Mouse (Mus musculus): ENCODE measurements around the gene Cdc42ep2. TPM values are rescaled to one million over a fixed set of nuclear protein-coding genes. Genes with fewer than 3 reads are reported as not detected.

Gene Cdc42ep2
- total and polyA plus RNA-seq, 3 experiments = 1.1 to 1.7 TPM; not detected in 1

DNA sequence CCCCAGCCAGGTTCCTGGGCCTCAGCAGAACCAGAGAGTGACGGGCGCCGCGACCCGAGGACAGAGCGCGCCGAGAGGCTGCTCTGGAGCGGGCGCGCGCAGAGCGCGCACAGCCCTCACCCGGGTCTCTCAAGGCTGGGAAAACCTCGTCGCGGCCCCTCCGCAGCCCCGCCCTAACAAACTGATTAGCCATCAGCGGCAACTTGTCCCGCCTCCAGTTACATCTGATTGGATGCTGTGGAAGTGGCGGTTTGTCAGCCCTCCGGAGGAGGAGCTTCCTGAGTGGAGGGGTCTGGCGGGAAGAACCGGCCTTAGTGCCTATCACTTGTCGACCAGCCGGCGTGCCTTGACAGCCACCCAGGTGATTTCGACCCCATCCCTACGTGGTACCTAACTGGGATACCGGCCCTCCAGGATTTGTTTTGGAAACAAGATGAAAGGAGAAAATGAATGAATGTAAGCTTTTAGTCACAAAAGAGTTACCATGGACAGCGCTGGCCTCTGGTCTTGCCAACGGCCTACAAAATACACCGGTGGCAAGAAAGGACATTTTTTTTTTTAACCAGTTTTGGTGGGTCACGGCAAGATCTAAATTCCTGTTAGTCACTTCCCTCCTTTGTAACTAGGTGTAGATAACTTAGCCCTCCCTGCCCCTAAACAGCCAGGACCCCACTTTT is 30.5 kb downstream of the Cdc42ep2 start, which contains the start of gene Tigd3 (continued):
- TF ChIP-seq MAX (IDR thresholded peaks at IDR 0.05; ENCODE audit: low read length) = peak; percentile 66

DNA sequence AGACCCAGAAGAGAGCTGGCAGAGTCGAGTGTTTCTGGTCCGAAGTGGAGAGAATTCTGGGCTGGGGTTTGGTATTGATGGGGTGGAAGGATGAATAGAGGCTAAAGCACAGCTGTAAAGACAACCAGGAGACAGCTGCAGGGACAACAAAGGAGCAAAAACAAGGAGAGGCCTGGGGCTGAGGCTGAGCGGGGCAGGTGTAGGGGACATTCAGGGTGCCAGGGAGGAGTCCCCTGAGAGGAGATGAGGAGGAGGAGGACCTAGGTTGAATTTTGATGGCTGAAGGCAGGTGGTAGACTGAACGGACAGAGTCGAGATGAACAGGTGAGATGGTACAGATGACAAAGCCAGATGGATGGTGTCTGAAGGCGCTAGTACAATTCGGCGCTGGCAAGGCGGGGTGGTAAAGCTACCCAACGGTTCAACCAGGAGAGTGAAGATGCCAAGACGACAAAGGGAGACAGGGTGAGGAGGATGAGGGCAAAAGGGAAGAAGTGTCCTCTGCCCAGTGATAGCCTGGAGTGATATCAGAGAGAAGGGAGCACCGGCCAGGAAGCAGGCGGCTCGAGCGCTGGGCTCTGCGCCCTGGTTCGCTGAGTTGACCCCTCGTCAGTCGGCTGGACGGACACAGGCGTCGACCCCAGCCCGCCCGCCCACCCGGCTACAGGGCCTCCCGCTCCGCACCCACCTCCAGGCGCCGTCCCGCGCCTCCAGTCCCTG is 31.2 kb downstream of the Cdc42ep2 start:
- peaks cover 6% of the 10 kb centered on the region in 2 experiments for H3K36me3 ChIP-seq (ENCODE audit: control insufficient read depth in 1 of 2, insufficient read depth in 2 of 2, low read length in 2 of 2)
- peaks cover 0 to 6% of the 10 kb centered on the region in 2 experiments; a peak in 2 of 4 replicates for H3K4me1 ChIP-seq (ENCODE audit: control insufficient read depth in 1 of 2, insufficient read depth in 2 of 2, low read length in 2 of 2)
- no peaks in the 10 kb centered on the region for H3K27me3 ChIP-seq (ENCODE audit: control insufficient read depth in 1 of 2, insufficient read depth in 2 of 2, low read length in 2 of 2)
- peak overlapping the region; percentile 50 to 60; a peak in 3 of 4 replicates for H3K4me3 ChIP-seq (ENCODE audit: control insufficient read depth in 1 of 2, insufficient read depth in 1 of 2, low read depth in 2 of 2, low read length in 2 of 2)
- no peaks in the 10 kb centered on the region; the same call in 1 of the 2 replicates for H3K79me2 ChIP-seq (ENCODE audit: control insufficient read depth, insufficient read depth, low read length, poor library complexity)
- TF ChIP-seq POLR2A (IDR thresholded peaks at IDR 0.05; ENCODE audit: control insufficient read depth in 1 of 2, insufficient read depth in 1 of 2, low read depth in 1 of 2, low read length in 2 of 2, poor library complexity in 1 of 2) = 0 out of 4 replicates have a peak, but pooled peaks of 1 of the 2 experiments have one; percentile 4
- TF ChIP-seq MAFK (IDR thresholded peaks at IDR 0.05; ENCODE audit: borderline replicate concordance, low read depth, low read length) = no peak
- no peak overlapping the region for H3K27ac ChIP-seq (ENCODE audit: control insufficient read depth, low read depth, low read length)
- peak overlapping the region; percentile 68 for H3K9ac ChIP-seq (ENCODE audit: control insufficient read depth, low read depth, low read length, poor library complexity, severe bottlenecking)
- no peaks in the 10 kb centered on the region for H3K9me3 ChIP-seq (replicated peaks; ENCODE audit: insufficient read depth, low read length)
- DNase-seq (ENCODE audit: low read depth, low spot score) = peak; percentile 34

GRCm38 (mm10) chr19:5892735-5893134 is 31.9 kb downstream of the Cdc42ep2 start:
- no peaks in the 10 kb centered on the region for H3K9me3 ChIP-seq (replicated peaks; ENCODE audit: insufficient read depth, low read length)
- no peak for DNase-seq (ENCODE audit: low read depth, low spot score)
- H3K4me1 ChIP-seq (ENCODE audit: control insufficient read depth in 1 of 2, insufficient read depth in 2 of 2, low read length in 2 of 2) = peaks cover 0 to 6% of the 10 kb centered on the region in 2 experiments; a peak in 2 of 4 replicates
- no peak overlapping the region for H3K27ac ChIP-seq (ENCODE audit: control insufficient read depth, low read depth, low read length)
- no peak overlapping the region for H3K9ac ChIP-seq (ENCODE audit: control insufficient read depth, low read depth, low read length, poor library complexity, severe bottlenecking)
- TF ChIP-seq MYC (IDR thresholded peaks at IDR 0.05; ENCODE audit: low read depth, low read length) (no peak), ZC3H11A (IDR thresholded peaks at IDR 0.05; ENCODE audit: low read depth, low read length) (no peak), MAX (IDR thresholded peaks at IDR 0.05; ENCODE audit: low read length) (no peak)
- H3K36me3 ChIP-seq (ENCODE audit: control insufficient read depth in 1 of 2, insufficient read depth in 2 of 2, low read length in 2 of 2) = peaks cover 6% of the 10 kb centered on the region in 2 experiments
- no peak overlapping the region for H3K4me3 ChIP-seq (ENCODE audit: control insufficient read depth in 1 of 2, insufficient read depth in 1 of 2, low read depth in 2 of 2, low read length in 2 of 2)
- H3K79me2 ChIP-seq (ENCODE audit: control insufficient read depth, insufficient read depth, low read length, poor library complexity) = no peaks in the 10 kb centered on the region; the same call in 1 of the 2 replicates
- H3K27me3 ChIP-seq (ENCODE audit: control insufficient read depth in 1 of 2, insufficient read depth in 2 of 2, low read length in 2 of 2) = no peaks in the 10 kb centered on the region

DNA sequence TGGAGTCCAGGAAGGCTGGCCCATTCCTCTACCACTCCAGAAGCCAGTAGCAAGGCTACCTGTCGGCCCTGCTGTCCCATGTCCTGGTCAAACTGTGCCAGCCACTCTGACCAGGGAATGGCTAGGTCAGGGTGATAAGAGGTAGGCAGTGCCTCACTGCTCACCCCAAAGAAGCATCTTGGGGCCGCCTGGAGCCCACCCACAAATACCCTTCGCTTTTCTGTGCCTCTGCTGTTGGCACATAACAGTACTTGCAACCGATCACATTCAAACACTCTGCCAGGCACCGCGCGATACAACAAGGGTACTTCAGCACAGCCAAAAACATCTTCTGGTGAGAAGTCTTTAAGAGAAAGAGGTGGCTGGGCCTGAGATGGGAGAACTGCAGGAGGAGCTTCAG is 32.4 kb downstream of the Cdc42ep2 start:
- H3K27me3 ChIP-seq (ENCODE audit: control insufficient read depth in 1 of 2, insufficient read depth in 2 of 2, low read length in 2 of 2) = no peaks in the 10 kb centered on the region
- H3K36me3 ChIP-seq (ENCODE audit: control insufficient read depth in 1 of 2, insufficient read depth in 2 of 2, low read length in 2 of 2) = peaks cover 6% of the 10 kb centered on the region in 2 experiments
- no peaks in the 10 kb centered on the region for H3K9me3 ChIP-seq (replicated peaks; ENCODE audit: insufficient read depth, low read length)
- no peak overlapping the region for H3K9ac ChIP-seq (ENCODE audit: control insufficient read depth, low read depth, low read length, poor library complexity, severe bottlenecking)
- H3K27ac ChIP-seq (ENCODE audit: control insufficient read depth, low read depth, low read length) = no peak overlapping the region
- DNase-seq (ENCODE audit: low read depth, low spot score) = no peak
- H3K4me3 ChIP-seq (ENCODE audit: control insufficient read depth in 1 of 2, insufficient read depth in 1 of 2, low read depth in 2 of 2, low read length in 2 of 2) = no peak overlapping the region
- H3K79me2 ChIP-seq (ENCODE audit: control insufficient read depth, insufficient read depth, low read length, poor library complexity) = no peaks in the 10 kb centered on the region; the same call in 1 of the 2 replicates
- peaks cover 0 to 6% of the 10 kb centered on the region in 2 experiments; a peak in 2 of 4 replicates for H3K4me1 ChIP-seq (ENCODE audit: control insufficient read depth in 1 of 2, insufficient read depth in 2 of 2, low read length in 2 of 2)
- no peak for TF ChIP-seq POLR2AphosphoS5 (IDR thresholded peaks at IDR 0.05; ENCODE audit: borderline replicate concordance, low read depth, low read length)
